Mouse (Mus musculus) Muller cell, postnatal 12 days (primary cell): ENCODE results near the gene Mnt.

ENCODE experiments used
- DNase-seq: peaks from one replicate; pipeline ENCODE4 v3.0.0-alpha.2; 2015; ENCODE audit errors: inconsistent ontology term

Gene Mnt

DNA sequence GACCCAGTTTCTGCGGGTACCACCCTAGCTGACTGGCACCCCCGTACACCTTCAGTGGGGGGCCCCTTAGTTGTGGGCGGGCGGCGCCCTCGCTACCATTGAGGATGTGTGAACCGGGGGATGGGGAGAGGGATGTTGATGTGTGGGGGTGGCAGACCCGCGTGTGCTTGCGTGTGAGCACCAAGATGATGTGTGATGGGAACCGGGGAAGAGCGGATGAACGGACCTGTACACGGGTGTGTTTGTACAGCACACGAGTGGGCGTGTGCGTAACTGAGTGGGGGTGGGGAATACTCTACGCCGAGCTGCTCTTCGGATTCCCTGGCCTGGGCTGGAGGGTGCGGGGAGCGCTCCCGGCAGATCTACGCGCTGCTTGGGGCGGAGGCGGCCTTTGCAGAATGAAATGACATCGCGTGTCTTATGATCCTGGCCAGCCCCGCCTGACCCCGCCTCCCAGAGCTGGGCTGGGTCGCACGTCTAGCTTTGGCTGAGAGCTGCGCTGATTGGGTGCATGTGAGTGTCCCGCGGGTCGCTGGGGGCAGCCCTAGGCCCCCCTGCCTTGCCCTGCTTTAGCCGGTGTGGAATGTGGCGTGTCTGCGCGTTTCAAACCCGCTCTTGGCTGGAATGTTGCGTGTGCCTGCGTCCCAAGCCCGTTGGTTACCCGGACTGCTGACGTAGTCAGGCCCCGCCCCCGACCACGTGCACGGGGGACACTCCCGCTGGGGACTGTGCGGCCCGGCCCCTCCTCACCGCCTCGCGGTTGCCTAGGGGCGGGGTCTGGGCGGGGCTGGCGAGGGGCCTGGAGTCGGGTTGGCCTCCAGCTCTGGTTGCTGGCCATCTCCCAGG is 1.1 kb downstream of the Mnt start:
- peak; percentile 100 for DNase-seq

- DNase-seq, result peak; percentile 93
Measured at GRCm38 (mm10) chr11:74832503-74833143, 1.9 kb downstream of the Mnt start.

DNA sequence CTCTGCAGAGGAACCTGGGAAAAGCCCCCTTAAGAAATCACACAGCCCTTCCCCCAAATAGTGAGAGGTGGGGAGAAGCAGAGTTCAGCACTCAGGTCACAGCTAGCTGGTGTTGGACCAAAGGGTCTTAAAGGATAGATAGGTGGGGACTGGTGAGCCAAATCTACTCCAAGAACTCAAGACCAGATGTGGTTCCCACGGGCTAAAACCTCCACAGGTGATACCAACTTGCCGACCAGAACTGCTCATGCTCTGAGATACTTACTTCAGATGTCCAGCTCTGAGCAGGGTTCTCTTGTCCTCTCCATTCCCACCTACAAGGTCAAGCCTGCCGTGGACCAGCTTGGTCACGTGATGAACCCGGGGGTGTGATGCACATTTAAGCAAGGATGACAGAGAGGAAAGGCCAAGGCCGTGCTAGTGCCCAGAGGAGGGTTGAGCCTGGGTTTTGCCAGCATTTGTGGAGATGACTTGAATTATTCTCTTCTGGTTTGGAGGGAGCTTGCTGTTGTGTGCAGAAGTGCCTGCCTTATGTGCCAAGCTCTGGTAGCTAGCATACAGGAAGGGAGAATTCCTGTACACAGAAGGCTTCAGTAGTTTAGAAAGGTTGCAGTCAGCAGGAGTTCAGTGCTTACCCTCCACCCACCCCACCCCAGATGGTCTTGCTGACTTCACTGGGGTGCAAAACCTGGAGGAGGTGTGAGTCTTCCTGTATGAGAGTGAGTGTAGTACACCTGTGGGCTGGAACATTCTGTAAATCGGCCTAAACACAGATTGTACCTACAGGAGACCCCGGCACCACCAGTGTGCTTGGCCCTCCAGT is 3.0 kb downstream of the Mnt start:
- no peak for DNase-seq

GRCm38 (mm10) chr11:74834359-74834638 is 3.6 kb downstream of the Mnt start:
- DNase-seq, result no peak

DNA sequence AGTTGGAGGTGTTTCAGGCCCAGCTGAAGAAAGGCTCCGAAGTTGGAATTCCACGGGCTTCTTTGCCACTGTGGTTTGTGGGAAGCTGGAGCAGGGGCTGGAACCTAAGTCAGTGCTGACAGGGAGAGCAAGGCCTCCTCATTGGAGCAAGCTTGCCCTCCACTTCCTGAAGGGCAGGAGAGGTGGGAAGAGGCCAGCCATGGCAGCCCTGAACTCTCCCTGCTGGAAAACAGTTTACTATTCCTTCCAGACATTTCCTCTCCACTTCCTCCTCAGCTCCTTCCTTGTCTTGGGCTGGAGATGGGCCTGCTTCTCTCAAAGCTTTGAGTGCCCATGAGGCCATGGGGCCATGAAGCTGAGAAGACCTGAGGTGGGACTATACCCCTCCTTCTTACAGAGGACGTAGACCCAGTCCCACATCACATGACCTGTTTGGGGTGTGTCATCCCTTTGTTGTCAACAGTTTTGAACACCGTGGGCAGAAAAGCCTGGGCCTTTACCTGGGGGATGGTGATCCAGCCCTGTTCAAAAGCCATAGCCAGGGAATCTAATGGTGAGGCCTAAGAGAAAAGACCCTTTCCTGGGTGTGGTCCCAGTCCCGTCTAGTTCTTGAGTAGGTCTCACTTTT is 4.0 kb downstream of the Mnt start:
- no peak for DNase-seq

DNA sequence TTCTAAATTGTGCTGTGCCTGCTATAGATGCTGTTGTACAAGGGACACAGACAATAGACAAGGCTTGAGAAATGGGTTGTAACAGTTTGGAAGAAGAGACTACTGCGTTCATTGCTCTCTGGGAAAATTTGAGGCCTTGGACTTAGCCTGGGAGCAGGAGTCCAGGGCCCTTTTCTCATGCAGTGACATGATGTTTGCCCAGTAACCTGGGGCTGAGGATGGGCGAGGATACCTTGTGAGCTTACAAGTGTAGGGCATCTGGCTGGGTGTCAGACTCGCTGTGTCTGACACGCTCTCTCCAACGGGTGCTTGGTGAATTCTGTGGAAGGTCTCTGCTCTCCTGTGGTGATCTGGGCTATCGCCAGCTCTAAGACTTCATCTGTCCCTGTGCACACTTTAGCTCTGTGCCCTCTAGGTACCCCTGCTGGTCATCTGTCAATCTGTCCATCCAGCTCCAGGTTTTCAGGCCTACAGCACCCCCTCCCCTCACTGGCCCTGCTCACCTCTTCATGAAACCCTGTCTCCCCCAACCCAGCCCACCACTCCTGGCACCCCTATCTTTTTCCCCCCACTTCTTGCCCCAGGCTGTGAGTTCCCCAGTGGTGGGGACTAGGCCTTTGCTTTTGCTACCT is 5.0 kb downstream of the Mnt start:
- no peak for DNase-seq

DNA sequence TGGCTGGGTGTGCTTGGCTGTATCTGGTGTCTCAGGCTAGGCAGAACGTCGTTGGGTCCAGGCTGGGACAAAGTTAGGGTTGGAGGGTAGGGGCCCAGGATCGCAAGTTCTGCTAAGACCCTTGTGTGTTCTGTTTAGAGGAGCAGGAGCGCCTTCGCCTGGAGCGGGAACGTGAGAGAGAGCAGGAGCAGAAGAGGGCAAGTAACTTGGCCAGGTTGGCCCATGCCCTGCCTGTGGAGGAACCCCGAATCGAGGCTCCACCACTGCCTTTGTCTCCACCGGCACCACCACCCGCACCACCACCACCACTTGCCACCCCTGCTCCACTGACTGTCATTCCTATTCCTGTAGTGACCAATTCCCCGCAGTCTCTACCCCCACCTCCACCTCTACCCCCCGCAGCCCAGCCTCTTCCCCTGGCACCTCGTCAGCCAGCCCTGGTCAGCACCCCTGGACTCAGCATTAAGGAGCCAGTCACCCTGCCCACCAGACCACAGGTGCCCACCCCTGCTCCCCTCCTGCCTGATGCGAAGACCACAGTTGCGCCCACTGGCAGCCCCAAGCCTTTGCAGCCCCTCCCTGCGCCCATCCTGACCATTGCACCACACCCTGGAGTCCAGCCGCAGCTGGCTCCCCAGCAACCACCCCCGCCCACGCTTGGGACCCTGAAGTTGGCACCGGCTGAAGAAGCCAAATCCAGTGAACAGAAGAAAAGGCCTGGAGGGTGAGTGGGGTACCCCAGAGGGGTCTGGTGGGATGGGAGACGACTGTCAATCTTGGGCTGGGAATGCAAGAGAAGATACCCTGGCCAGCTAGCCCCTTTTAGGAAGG is 5.7 kb downstream of the Mnt start:
- no peak for DNase-seq

DNA sequence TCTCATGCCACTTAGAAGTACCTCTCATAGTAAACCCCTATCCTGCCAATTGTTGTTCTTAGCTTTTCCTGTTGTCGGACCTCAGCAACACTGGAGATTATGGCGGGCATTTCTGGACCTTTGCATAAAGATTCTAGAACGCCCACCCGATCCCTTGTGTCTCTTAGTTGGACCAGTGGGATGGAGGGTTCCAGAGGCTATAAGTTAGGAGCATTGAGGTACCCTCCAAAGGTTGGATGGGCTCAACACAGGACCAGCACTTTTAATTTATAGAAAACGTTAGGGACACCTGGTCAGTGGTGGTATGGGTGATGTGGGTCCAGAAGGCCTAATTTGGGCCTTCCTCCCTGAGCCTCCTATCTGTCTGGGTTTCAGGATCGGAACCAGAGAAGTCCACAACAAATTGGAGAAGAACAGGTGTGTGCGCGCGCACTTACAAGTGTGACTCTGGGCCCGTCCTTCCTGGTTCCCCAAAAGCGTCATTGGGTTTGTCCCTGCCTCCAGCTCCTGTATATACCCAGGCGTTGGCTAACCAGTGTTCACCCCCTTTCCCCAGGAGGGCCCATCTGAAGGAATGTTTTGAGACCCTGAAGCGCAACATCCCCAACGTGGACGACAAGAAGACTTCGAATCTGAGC is 6.5 kb downstream of the Mnt start:
- DNase-seq, result no peak

- DNase-seq, result peak; percentile 97
Measured at GRCm38 (mm10) chr11:74837694-74838431, 7.1 kb downstream of the Mnt start.

DNA sequence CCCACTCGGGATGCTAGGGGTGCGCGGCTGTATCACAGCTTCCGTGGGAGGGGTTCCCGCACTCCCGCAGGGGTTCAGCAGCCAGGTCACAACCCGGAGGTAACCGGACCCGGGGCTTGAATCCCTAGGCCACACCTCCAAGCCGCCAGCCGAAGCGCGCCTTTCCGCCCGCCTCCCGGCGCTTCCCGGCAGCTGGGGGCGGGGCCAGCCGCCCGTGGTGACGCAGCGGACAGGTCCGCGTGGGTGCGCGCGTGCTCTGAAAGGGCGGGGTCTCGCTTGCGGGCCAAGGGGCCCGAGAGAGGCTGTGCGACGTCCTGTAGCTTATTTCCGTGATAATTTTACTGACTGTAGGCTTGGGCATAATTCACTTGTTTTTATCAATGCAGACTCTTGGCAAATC is 7.7 kb downstream of the Mnt start:
- DNase-seq, result peak; percentile 98

DNA sequence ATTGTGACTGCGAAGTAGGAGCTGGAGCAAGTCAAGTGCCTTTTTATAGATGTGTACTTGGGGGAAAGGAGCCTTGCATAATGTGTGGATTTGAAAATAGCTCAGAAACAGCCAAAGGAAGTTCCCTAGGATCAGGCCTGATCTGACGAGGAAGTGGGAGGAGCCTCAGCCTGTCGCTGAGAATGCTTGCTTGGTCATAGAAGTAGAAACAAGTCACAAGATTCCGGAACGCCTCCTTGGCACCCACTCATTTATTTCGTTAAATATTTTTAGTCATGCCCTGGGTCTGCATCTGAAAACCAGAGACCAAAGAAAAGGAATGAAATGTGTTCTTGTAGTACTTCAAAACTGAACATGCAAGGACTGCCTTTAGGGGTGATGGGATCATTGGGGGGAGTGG is 8.3 kb downstream of the Mnt start:
- DNase-seq, result peak; percentile 47

- DNase-seq, result no peak
Measured at GRCm38 (mm10) chr11:74839860-74840715, 9.4 kb downstream of the Mnt start.

- DNase-seq, result no peak
Measured at GRCm38 (mm10) chr11:74840739-74841138, 10.0 kb downstream of the Mnt start.

- no peak for DNase-seq
Measured at GRCm38 (mm10) chr11:74841366-74841765, 10.6 kb downstream of the Mnt start.

DNA sequence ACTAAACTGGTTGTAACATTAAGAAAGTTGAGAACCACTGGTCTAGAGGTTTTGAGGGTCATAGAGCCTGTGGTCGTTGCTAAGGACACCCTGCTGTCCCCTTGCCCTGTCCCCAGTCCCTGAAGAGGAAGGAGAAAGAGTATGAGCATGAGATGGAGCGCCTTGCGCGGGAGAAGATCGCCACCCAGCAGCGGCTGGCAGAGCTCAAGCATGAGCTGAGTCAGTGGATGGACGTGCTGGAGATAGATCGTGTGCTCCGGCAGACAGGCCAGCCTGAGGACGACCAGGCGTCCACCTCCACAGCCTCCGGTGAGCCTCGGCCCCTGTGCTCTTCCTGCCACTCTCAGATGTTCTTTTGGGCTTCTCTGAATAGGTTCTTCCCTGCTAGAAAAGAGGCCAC is 11.3 kb downstream of the Mnt start:
- no peak for DNase-seq

- DNase-seq, result no peak
Measured at GRCm38 (mm10) chr11:74842656-74843434, 12.1 kb downstream of the Mnt start.

- DNase-seq, result peak; percentile 76
Measured at GRCm38 (mm10) chr11:74843435-74843714, 12.7 kb downstream of the Mnt start.

GRCm38 (mm10) chr11:74843761-74844160 is 13.0 kb downstream of the Mnt start:
- no peak for DNase-seq
